Mouse (Mus musculus): Measurements from ENCODE around the gene Mrpl42. TPM values are rescaled to one million over a fixed set of nuclear protein-coding genes. Genes with fewer than 3 reads are reported as not detected.

Mrpl42 gene
- polyA plus RNA-seq (2017; shearing (Covaris generic)): 176 TPM

GRCm38 (mm10) chr10:95501463-95502081 lies at the start of gene Mrpl42:
TSS of gene Mrpl42 (minus strand) at chr10:95501940.

GRCm38 (mm10) chr10:95514656-95515292 lies 13.0 kb upstream of the Mrpl42 start, which contains the start of gene Ube2n:
TSS of gene Ube2n (plus strand) at chr10:95515145.

Other genes starting within 250 kb of the Mrpl42 start
- 30.4 TPM for gene Cradd, start 177.8 kb downstream of the Mrpl42 start, polyA plus RNA-seq (2017; shearing (Covaris generic))
- 98.7 TPM for gene Socs2, start 84.8 kb downstream of the Mrpl42 start, polyA plus RNA-seq (2017; shearing (Covaris generic))
- gene Ube2n, start 13.2 kb upstream of the Mrpl42 start, polyA plus RNA-seq (2017; shearing (Covaris generic)): 326 TPM
- gene Nudt4, start 62.2 kb upstream of the Mrpl42 start, polyA plus RNA-seq (2017; shearing (Covaris generic)): 5.3 TPM
- not detected for gene Anapc15-ps, start 171.5 kb upstream of the Mrpl42 start, polyA plus RNA-seq (2017; shearing (Covaris generic))